Mouse (Mus musculus) forebrain, embryonic 15.5 days (tissue): ENCODE results near the gene Aqp6. TPM values are rescaled to one million over a fixed set of nuclear protein-coding genes. Genes with fewer than 3 reads are reported as not detected.

Experiments used
- ATAC-seq: fragments of 200-750 bp; cut with Nextera tagmentation; replicated peaks from 2 replicates; pipeline ENCODE4 v1.8.0; 2017; ENCODE audit warnings: mild to moderate bottlenecking, moderate TSS enrichment, moderate library complexity
- H3K27ac ChIP-seq: fragments of 300-500 bp; sonication (generic); replicated peaks from 2 replicates; pipeline ENCODE4 v1.5.1; 2015; ENCODE audit warnings: mild to moderate bottlenecking, inconsistent platforms
- H3K27me3 ChIP-seq: fragments of 300-500 bp; sonication (generic); 2 replicates; pipeline ENCODE4 v1.6.1; 2015; ENCODE audit warnings: inconsistent platforms
- H3K36me3 ChIP-seq: fragments of 300-500 bp; sonication (generic); 2 replicates; pipeline ENCODE4 v1.6.1; 2015; ENCODE audit warnings: mild to moderate bottlenecking, inconsistent platforms
- H3K4me1 ChIP-seq: fragments of 300-500 bp; sonication (generic); 2 replicates; pipeline ENCODE4 v1.6.1; 2015; ENCODE audit warnings: inconsistent platforms
- H3K4me2 ChIP-seq: fragments of 300-500 bp; sonication (generic); replicated peaks from 2 replicates; pipeline ENCODE4 v1.6.1; 2015; ENCODE audit warnings: mild to moderate bottlenecking, inconsistent platforms
- H3K4me3 ChIP-seq: fragments of 300-500 bp; sonication (generic); 2 replicates; pipeline ENCODE4 v1.5.1; 2015; ENCODE audit warnings: mild to moderate bottlenecking, inconsistent platforms
- H3K9ac ChIP-seq: fragments of 300-500 bp; sonication (generic); replicated peaks from 2 replicates; pipeline ENCODE4 v1.6.1; 2015; ENCODE audit warnings: mild to moderate bottlenecking, inconsistent platforms
- H3K9me3 ChIP-seq: fragments of 300-500 bp; sonication (generic); 2 replicates; pipeline ENCODE4 v1.6.1; 2016; ENCODE audit warnings: inconsistent platforms
- whole genome bisulfite sequencing: fragments of 180-500 bp; shearing (Covaris S2); methylation state at CpG from one replicate; pipeline ENCODE4 v1.1.7; 2015; ENCODE audit warnings: mixed read lengths; 5-methylcytosine and 5-hydroxymethylcytosine counted together
- polyA plus RNA-seq: library from polyadenylated mRNA; unstranded; fragments of >200 nt; fragmentation: Nextera tagmentation; extraction: Ambion mirVana; gene quantifications from 2 replicates; pipeline ENCODE4 v1.2.1, GENCODE M21; 2015

The Aqp6 gene
- polyA plus RNA-seq = not detected in 2 replicates

DNA sequence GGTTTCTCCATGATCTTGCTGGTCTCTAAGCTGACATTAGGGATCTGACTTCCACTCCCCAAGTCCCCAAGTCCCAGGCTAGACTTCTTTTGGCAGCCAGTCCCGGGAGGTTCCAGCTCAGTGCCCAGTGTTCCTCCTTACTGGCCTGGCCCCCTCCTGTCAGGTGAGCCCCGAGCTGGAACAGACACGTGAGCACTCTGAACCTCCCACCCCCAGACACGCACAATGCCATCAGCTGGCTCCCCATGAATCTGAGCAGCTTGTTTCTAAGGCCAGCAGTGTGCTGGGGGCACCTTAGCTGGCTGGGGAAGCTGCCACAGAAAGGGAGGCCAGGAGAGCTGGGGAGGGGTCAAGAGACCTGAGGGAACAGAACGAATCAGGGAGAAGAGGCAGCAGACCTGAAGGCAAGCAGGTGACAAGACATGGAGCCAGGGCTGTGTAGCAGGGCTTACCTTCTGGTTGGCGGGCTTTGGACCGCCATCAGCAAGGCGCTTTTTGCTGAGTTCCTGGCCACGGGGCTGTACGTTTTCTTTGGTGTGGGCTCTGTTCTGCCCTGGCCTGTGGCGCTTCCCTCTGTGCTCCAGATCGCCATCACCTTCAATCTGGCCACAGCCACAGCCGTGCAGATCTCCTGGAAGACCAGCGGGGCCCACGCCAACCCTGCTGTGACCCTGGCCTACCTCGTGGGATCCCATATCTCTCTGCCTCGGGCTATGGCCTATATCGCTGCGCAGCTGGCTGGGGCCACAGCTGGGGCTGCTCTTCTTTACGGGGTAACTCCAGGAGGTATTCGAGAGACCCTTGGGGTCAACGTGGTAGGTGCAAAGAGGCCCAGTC lies at the start of gene Aqp6:
Aqp6 (plus strand) TSS at position 415 of the 837 bp plus-strand sequence.
- no peak for ATAC-seq
- Histone ChIP-seq H3K4me2 (no peak within 1 kb of the TSS), H3K9me3 (no peaks in the 10 kb centered on the region), H3K27ac (no peak within 1 kb of the TSS), H3K27me3 (peaks cover 3% of the 10 kb centered on the region; the same call in 1 of the 2 replicates), H3K4me3 (no peak within 1 kb of the TSS), H3K36me3 (no peaks in the 10 kb centered on the region), H3K9ac (no peak within 1 kb of the TSS), H3K4me1 (peaks cover 27% of the 10 kb centered on the region)
- WGBS = 60% methylated on average over 22 of the region's 22 CpGs

DNA sequence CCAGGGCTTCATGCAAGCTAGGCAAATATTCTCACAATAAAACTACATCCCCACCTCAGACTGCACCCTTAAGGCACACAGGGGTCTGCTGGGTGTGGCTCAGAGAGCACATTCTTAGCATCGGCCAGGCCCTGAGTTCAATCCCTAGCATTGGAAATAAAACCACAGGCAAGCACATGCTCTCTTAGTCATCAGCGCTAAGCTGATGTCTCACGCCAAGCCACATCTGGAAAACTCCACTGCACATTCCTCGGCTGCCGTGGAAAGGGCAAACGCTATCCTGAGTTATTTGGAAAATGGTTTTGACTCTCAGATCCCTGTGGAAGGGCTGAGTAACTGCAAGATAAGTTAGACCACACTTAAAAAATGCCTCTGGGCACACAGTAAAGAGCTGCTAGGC lies 47.4 kb upstream of the Aqp6 start:
- no peaks in the 10 kb centered on the region for H3K9me3 ChIP-seq
- H3K36me3 ChIP-seq = no peaks in the 10 kb centered on the region
- no peaks in the 10 kb centered on the region for H3K27me3 ChIP-seq
- ATAC-seq = no peak
- no peak overlapping the region for H3K4me2 ChIP-seq
- H3K4me3 ChIP-seq = no peak overlapping the region
- 87% methylated on average over 6 of the region's 6 CpGs for WGBS
- no peak overlapping the region for H3K9ac ChIP-seq
- H3K27ac ChIP-seq = no peak overlapping the region
- H3K4me1 ChIP-seq = no peaks in the 10 kb centered on the region

DNA sequence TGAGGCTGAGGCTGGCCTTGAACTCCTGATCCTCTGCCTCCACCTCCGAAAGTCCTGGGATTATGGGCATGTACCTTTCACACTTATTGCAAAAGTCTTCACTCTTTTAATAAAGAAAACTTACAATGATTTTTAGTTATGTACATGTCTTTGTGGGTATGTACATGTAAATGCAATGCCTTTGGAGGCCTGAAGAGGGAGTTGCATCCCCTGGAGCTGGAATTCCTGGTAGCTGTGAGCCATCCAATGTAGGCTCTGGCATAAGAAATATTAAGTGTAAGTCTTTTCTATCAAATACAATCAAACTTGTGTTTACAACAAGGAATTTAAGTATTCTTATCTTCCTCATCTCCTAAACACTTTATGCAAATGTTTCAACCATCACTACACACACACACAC lies 42.3 kb upstream of the Aqp6 start:
- Histone ChIP-seq H3K9ac (no peak overlapping the region), H3K27ac (no peak overlapping the region), H3K27me3 (0 out of 2 replicates have a peak, but pooled peaks cover 4% of the 10 kb centered on the region), H3K4me1 (no peaks in the 10 kb centered on the region), H3K9me3 (no peaks in the 10 kb centered on the region), H3K4me3 (no peak overlapping the region), H3K4me2 (no peak overlapping the region), H3K36me3 (no peaks in the 10 kb centered on the region)
- WGBS = 98% methylated on average over 1 of the region's 1 CpGs
- ATAC-seq = no peak

DNA sequence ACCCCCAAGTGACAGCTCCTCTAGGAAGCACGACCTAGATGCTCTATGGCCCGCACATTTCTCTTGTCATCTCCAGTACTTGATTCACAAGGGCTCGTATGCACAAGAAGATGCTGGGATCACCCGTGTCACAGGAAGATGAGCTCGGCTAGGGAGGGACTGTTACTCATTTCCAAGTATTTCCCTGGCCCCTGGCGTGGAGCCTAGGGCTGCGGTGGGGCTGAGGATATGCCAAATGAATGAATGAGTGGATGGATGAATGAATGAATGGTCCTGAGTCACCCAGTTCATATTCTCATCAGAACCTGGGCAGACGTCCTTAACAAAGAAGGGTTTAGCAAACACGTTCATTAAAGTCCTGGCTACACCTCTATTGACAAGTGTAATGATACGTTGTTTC lies 41.0 kb upstream of the Aqp6 start:
- H3K27me3 ChIP-seq = 0 out of 2 replicates have a peak, but pooled peaks cover 4% of the 10 kb centered on the region
- H3K4me2 ChIP-seq = no peak overlapping the region
- no peaks in the 10 kb centered on the region for H3K4me1 ChIP-seq
- no peak overlapping the region for H3K27ac ChIP-seq
- WGBS = 49% methylated on average over 10 of the region's 10 CpGs
- no peak overlapping the region for H3K4me3 ChIP-seq
- H3K36me3 ChIP-seq = no peaks in the 10 kb centered on the region
- no peak for ATAC-seq
- no peaks in the 10 kb centered on the region for H3K9me3 ChIP-seq
- H3K9ac ChIP-seq = no peak overlapping the region

DNA sequence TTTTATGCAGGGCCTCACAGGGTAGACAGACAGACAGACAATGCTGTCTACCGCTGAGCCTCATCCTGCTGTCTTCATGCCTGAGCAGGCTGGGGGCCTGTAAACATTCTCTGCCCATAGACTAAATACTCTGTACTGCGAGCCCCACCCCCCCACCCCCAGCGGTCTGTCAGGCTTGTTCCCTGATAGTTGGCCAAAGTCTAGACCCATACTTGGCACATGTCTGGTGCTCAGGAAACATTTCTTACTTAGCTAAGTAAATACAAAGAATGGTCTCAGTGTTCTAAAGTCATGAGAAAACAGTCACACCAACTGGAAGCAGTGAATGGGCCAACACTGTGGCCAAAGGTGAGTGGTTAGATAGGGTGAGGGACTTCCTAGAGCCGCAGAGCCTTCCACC lies 33.8 kb upstream of the Aqp6 start:
- no peak for ATAC-seq
- H3K36me3 ChIP-seq = no peaks in the 10 kb centered on the region
- WGBS = 77% methylated on average over 4 of the region's 4 CpGs

DNA sequence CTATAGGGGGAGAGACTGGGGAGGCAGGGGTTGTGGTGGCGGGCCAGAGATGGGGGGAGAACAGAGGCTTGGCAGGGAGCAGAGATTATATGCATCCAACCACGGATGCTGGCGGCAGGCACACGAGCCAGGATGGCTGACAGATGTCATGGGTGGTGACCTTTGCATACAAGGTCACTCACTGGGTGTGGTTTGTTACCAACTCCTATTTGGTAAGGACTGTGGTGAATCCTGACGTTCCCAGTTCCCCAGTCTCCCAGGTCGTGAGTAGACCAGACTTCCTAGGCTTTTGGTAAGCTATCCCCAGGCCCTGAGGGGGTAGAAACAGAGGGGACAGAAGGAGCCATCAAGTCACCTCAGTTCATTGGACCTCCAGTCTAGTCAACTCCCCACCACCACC lies 32.5 kb upstream of the Aqp6 start:
- no peaks in the 10 kb centered on the region for H3K4me1 ChIP-seq
- H3K4me2 ChIP-seq = no peak overlapping the region
- no peak for ATAC-seq
- WGBS = 83% methylated on average over 6 of the region's 6 CpGs
- no peaks in the 10 kb centered on the region for H3K36me3 ChIP-seq
- H3K9me3 ChIP-seq = no peaks in the 10 kb centered on the region
- H3K9ac ChIP-seq = no peak overlapping the region
- H3K27me3 ChIP-seq = no peaks in the 10 kb centered on the region
- no peak overlapping the region for H3K4me3 ChIP-seq
- no peak overlapping the region for H3K27ac ChIP-seq

More for the DNA sequence above, 33.8 kb upstream of the Aqp6 start:
- no peaks in the 10 kb centered on the region for H3K27me3 ChIP-seq
- no peaks in the 10 kb centered on the region for H3K4me1 ChIP-seq
- H3K4me2 ChIP-seq = no peak overlapping the region
- no peak overlapping the region for H3K4me3 ChIP-seq
- H3K9ac ChIP-seq = no peak overlapping the region
- no peak overlapping the region for H3K27ac ChIP-seq
- no peaks in the 10 kb centered on the region for H3K9me3 ChIP-seq

DNA sequence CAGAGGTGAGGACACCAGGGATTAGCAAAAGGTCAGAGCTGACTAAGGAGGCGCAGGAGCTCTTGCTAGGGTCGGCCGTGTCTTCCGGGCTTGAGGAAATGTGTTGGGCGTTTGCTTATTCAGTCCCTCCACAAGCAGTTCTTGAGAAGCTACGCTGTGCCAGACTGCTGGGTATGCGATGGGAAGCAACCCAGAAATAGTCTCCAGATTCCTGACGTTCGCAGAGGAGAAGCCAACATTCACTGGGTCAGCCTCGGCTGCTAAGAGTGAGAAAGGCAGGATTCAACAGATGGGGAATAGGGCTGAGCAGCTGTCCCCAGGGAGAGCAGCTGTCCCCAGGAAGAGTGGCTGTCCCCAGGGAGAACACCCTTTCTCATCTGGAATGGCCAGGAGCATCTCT lies 32.1 kb upstream of the Aqp6 start:
- H3K4me1 ChIP-seq = no peaks in the 10 kb centered on the region
- H3K4me2 ChIP-seq = no peak overlapping the region
- 78% methylated on average over 10 of the region's 10 CpGs for WGBS
- H3K4me3 ChIP-seq = no peak overlapping the region
- no peaks in the 10 kb centered on the region for H3K27me3 ChIP-seq
- no peaks in the 10 kb centered on the region for H3K36me3 ChIP-seq
- no peak overlapping the region for H3K27ac ChIP-seq
- no peak for ATAC-seq
- no peaks in the 10 kb centered on the region for H3K9me3 ChIP-seq
- H3K9ac ChIP-seq = no peak overlapping the region

DNA sequence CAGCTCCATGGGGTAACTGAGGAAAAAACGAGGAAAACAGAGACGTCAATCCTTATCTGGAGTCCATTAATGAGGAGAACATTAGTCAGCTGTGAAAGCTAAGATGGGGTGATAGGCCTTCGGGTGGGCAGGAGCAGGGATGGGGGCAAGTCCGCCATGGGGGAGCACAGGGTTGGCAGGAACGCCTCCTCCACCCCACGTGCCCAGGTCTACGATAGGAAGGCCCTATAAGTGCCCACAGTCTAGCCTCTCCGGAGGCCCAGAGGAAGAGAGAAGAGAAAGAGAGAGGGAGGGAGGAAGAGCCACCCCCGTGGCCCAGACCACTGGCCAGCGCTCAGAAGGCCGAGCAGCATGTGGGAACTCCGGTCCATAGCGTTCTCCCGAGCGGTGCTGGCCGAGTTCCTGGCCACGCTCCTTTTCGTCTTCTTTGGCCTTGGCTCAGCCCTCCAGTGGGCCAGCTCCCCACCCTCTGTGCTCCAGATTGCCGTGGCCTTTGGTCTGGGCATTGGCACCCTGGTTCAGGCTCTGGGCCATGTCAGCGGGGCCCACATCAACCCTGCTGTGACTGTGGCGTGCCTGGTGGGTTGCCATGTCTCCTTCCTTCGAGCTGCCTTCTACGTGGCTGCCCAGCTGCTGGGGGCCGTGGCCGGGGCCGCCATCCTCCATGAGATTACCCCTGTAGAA lies 22.3 kb upstream of the Aqp6 start, which contains the start of gene Aqp2:
Aqp2 (plus strand) TSS at position 254 of the 684 bp plus-strand sequence.
- H3K4me3 ChIP-seq = no peak within 1 kb of the TSS
- no peak within 1 kb of the TSS for H3K27ac ChIP-seq
- no peak for ATAC-seq
- H3K27me3 ChIP-seq = peaks cover 12% of the 10 kb centered on the region; the same call in 1 of the 2 replicates
- WGBS = 87% methylated on average over 26 of the region's 26 CpGs
- H3K4me1 ChIP-seq = peaks cover 12% of the 10 kb centered on the region
- no peak within 1 kb of the TSS for H3K4me2 ChIP-seq
- no peaks in the 10 kb centered on the region for H3K9me3 ChIP-seq
- no peaks in the 10 kb centered on the region for H3K36me3 ChIP-seq
- no peak within 1 kb of the TSS for H3K9ac ChIP-seq

DNA sequence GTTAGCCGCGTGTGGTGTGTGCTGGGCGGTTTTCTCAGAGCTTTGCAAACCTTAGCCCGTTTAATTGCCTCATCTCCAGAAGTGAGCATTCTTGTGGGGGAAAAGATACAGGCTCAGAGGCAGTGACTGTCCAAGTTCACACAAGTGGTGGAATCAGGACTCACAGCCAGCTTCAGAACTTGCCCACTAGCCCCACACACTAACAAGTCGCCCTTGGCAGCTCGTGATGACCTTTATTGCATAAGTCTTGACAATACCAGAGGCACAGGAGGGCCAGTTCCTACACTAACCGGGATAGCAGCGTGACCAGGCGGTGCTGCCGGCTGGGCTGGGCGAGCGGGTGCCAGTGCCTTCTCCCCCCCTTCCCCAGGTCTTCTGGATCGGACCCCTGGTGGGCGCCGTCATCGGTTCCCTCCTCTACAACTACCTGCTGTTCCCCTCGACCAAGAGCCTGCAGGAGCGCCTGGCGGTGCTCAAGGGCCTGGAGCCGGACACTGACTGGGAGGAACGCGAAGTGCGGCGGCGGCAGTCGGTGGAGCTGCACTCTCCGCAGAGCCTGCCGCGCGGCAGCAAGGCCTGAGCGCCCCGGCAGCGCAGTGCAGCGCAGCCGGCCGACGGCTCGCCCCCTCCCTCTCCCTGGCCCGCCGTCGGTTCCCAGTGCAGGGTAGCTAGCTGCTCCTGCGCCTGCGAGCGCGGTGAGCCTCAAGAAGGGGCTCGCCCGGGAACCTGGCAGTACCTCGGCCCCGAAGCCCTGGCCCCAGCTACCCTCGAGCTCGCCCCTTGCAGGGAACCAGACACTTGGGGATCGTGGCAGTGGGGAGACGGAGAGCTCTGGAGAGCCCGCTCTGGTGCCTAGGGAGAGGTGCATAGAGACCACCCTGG lies 17.5 kb upstream of the Aqp6 start:
- Histone ChIP-seq H3K27me3 (peaks cover 59% of the 10 kb centered on the region), H3K36me3 (no peaks in the 10 kb centered on the region), H3K9me3 (no peaks in the 10 kb centered on the region), H3K9ac (peak overlapping the region; percentile 17), H3K4me1 (peaks cover 23% of the 10 kb centered on the region), H3K4me3 (peak overlapping the region; percentile 30), H3K4me2 (peak overlapping the region; percentile 40), H3K27ac (no peak overlapping the region)
- no peak; the same call in 1 of the 2 replicates for ATAC-seq
- 2% methylated on average over 50 of the region's 54 CpGs for WGBS

DNA sequence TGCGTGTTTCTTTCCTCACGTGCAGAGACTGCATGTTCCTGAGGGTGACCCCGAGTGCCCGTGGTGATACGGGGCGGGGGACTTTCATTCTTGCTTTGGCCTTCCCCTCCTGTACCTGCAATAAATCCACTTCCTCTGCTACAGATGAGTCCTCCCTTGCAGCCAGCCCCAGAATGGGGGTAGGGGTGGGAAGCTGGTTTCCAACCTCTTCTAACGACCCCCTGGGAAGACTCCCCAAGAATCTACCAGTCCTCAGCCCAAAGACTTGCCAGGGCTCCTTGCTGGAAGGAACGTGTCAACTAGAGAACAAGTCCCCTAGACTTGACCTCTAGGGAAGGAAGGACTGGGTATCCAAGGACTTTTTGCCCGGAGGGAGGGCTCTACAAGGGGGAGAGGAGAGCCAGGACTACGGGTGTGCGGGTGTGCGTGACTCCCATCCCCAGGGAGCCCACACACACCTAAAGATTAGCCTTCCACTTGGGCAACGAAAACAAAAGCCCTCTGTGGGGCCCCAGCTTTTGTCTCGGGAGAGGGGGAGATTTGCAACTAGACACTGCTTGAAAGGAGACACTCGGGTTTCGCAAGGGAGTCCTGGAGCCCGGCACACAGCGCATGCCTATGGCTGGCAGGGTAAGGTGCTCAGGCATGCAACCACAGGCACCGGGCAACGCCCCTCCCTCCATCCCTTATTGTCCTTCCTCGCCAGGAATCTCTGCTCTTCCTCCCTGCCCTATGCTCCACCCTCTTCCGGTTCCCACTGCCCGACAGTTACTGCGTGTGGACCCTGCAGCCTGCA lies 16.6 kb upstream of the Aqp6 start:
- H3K9me3 ChIP-seq = no peaks in the 10 kb centered on the region
- no peaks in the 10 kb centered on the region for H3K36me3 ChIP-seq
- H3K9ac ChIP-seq = no peak overlapping the region; the same call in 1 of the 2 replicates
- 1% methylated on average over 24 of the region's 24 CpGs for WGBS
- ATAC-seq = no peak
- no peak overlapping the region for H3K27ac ChIP-seq
- peaks cover 23% of the 10 kb centered on the region for H3K4me1 ChIP-seq
- H3K27me3 ChIP-seq = peaks cover 68% of the 10 kb centered on the region
- peak overlapping the region; percentile 30 for H3K4me3 ChIP-seq
- peak overlapping the region; percentile 40 for H3K4me2 ChIP-seq

DNA sequence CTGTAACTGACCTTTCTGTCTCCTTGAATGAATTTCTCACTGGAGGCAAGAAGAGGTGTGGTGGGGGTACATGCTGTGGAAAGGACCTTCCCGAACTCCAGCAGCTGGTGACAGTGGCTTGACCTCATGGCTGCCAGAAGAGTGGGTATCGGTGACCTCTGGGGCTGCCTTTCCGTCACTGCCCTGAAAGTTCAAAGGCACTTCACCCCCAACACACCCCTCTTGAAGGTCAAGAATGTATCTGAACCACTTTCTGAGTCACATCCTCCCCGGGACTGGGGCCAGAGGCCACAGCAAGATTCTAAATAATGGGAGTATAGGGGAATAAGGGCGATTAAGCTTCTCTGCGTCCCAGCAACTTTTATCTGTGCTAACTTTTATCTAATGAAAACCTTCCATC lies 15.5 kb upstream of the Aqp6 start:
- ATAC-seq = no peak

More for the DNA sequence above, 15.5 kb upstream of the Aqp6 start:
- Histone ChIP-seq H3K4me3 (no peak overlapping the region), H3K9ac (no peak overlapping the region), H3K36me3 (no peaks in the 10 kb centered on the region), H3K4me1 (peaks cover 28% of the 10 kb centered on the region), H3K27me3 (peaks cover 80% of the 10 kb centered on the region), H3K9me3 (no peaks in the 10 kb centered on the region), H3K27ac (no peak overlapping the region), H3K4me2 (no peak overlapping the region)
- WGBS = 75% methylated on average over 6 of the region's 6 CpGs
